Mouse (Mus musculus): ENCODE results near the gene Igsf23. TPM values are rescaled to one million over a fixed set of nuclear protein-coding genes. Genes with fewer than 3 reads are reported as not detected.

The Igsf23 gene
- polyA plus RNA-seq, 1 experiment from 2014 or later, result 0.59 TPM

DNA sequence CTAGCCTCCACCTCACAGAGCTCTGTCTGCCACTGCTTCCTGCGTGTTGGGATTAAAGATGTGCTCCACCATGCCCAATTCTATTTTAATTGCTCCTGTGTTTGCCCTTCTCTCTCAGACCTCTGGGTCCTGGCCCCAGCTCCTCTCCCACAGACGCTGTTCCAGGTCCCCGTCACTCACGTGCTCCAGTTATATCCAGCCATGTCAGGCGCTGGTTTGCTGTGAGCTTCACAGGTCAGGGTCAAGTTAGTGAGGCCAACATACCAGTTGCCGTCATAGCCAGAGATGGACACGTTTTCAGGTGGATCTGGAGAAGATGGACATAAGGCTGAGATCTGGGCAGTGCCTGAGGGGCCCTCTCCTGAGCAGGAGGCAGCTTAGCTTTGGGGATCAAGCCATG, 36.0 kb downstream of the Igsf23 start:
- Histone ChIP-seq H3K4me1 (replicated peaks; ENCODE audit: control insufficient read depth, insufficient read depth, low read length) (no peaks in the 10 kb centered on the region), H3K9ac (ENCODE audit: low read depth, low read length) (no peak overlapping the region), H3K36me3 (ENCODE audit: control insufficient read depth, insufficient read depth, low read length) (peaks cover 14% of the 10 kb centered on the region), H3K4me2 (no peak overlapping the region), H3K27ac (ENCODE audit: low read depth, low read length) (no peak overlapping the region), H3K9me3 (ENCODE audit: control insufficient read depth, low read length) (no peaks in the 10 kb centered on the region), H3K27me3 (replicated peaks; ENCODE audit: control insufficient read depth, insufficient read depth, low read length) (no peaks in the 10 kb centered on the region), H3K4me3 (ENCODE audit: low read depth, low read length) (no peak overlapping the region)
- ATAC-seq (replicated peaks; ENCODE audit: low FRiP score) (no peak), DNase-seq (ENCODE audit: low spot score) (no peak)
- 88% methylated on average over 7 of the region's 7 CpGs for WGBS

DNA sequence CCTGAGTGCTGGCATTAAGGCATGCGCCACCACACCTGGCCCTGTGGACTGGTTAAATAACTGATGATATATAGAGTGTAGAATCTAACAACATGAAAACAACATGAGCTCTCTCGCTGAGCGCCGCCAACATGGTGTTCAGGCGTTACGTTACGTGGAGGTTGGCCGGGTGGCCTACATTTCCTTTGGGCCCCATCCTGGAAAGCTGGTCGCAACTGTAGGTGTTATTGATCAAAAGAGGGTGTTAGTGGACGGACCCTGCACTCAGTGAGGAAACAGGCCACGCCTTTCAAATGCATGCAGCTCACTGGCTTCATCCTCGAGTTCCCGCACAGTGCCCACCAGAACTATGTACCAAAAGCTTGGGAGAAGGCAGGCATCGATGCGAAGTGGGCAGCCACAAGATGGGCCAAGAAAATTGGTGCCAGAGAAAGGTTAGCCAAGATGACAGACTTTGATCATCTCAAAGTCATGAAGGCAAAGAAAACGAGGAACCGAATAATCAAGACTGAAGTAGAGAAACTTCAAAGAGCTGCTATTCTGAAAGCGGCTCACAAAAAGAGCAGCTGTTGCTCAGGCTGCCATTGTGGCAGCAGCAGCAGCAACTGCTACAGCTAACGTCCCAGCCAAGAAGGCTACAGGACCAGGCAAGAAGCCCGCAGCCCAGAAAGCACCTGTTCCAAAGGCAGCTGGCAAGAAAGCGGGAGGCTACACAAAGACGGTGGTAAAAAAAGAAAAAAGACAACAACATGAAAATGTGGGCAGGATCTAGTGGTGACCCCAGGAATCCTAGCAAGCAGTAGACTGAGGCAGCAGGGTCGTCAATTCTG, 38.6 kb downstream of the Igsf23 start:
- Histone ChIP-seq H3K27me3 (replicated peaks; ENCODE audit: control insufficient read depth, insufficient read depth, low read length) (no peaks in the 10 kb centered on the region), H3K4me1 (replicated peaks; ENCODE audit: control insufficient read depth, insufficient read depth, low read length) (no peaks in the 10 kb centered on the region), H3K36me3 (ENCODE audit: control insufficient read depth, insufficient read depth, low read length) (peaks cover 18% of the 10 kb centered on the region), H3K9me3 (ENCODE audit: control insufficient read depth, low read length) (no peaks in the 10 kb centered on the region), H3K4me3 (ENCODE audit: low read depth, low read length) (no peak overlapping the region), H3K27ac (ENCODE audit: low read depth, low read length) (no peak overlapping the region), H3K9ac (ENCODE audit: low read depth, low read length) (no peak overlapping the region), H3K4me2 (no peak overlapping the region)
- 89% methylated on average over 23 of the region's 23 CpGs for WGBS
- DNase-seq (ENCODE audit: low spot score), result no peak
- ATAC-seq (replicated peaks; ENCODE audit: low FRiP score), result no peak

DNA sequence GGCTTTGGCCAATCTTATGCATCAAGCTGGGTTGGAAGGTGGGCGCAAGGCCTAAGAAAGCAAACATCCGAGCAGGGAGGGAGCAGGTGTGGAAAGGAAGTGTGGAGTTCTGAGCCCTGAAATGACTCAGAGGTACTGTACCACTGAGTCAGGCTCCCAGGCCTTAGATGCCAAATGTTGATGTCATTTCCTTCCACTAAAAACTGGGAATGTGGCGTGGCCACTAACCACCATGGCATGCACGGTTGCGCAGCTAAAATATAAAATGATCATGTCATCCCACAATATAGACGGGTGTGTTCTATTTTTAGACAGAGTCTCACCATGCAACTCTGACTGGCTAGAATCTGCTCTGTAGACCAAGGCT, 39.3 kb downstream of the Igsf23 start:
- DNase-seq (ENCODE audit: low spot score) (no peak), ATAC-seq (replicated peaks; ENCODE audit: low FRiP score) (no peak)
- Histone ChIP-seq H3K4me3 (ENCODE audit: low read depth, low read length) (no peak overlapping the region), H3K27ac (ENCODE audit: low read depth, low read length) (no peak overlapping the region), H3K9me3 (ENCODE audit: control insufficient read depth, low read length) (no peaks in the 10 kb centered on the region), H3K4me1 (replicated peaks; ENCODE audit: control insufficient read depth, insufficient read depth, low read length) (no peaks in the 10 kb centered on the region), H3K9ac (ENCODE audit: low read depth, low read length) (no peak overlapping the region), H3K4me2 (no peak overlapping the region), H3K27me3 (replicated peaks; ENCODE audit: control insufficient read depth, insufficient read depth, low read length) (no peaks in the 10 kb centered on the region), H3K36me3 (ENCODE audit: control insufficient read depth, insufficient read depth, low read length) (peaks cover 12% of the 10 kb centered on the region)
- WGBS, result 85% methylated on average over 6 of the region's 6 CpGs

DNA sequence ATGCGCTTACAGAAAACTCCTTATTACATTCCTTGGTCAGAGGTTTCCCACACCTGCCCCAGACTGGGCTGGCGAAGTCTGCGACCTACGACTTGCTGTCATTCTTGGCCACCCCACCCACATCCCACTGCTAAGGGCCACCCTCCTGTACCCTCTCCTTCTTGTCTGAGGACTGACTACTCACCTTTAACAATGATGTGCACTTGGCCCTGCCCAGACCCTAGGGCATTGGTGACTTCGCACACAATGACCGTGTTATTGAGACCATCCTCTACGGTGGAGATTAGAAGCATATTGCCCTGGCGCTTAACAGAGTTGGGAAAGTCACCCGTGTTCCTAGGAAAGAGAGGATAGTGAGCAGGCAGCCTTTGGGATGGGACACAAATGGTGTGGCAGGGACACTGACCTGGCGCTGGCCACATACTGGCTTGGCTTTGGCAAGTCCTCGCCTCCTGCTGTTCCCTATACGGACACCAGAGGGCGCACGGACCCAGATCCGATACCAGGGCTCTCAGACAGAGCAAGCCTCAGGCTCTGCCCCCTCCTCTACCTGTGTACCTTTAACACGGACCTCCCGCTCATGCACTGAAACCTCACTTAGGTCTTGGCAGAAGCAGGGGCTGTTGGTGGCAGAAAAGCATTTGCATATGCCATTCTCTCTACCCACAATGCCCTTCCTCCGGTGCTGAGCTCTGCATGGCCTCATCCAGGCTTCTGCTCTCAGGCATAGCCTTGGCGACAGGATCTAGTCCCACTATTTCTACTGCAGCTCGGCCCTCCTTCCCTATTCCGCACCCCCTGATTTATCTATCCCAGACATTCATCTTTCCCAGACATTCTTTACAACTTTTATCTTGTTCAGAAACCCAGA, 39.9 kb downstream of the Igsf23 start:
- no peaks in the 10 kb centered on the region for H3K9me3 ChIP-seq (ENCODE audit: control insufficient read depth, low read length)
- ATAC-seq (replicated peaks; ENCODE audit: low FRiP score) (peak; percentile 65), DNase-seq (ENCODE audit: low spot score) (peak; percentile 72)
- no peak overlapping the region for H3K4me2 ChIP-seq
- 52% methylated on average over 21 of the region's 21 CpGs for WGBS
- H3K4me1 ChIP-seq (replicated peaks; ENCODE audit: control insufficient read depth, insufficient read depth, low read length), result no peaks in the 10 kb centered on the region
- H3K27me3 ChIP-seq (replicated peaks; ENCODE audit: control insufficient read depth, insufficient read depth, low read length), result no peaks in the 10 kb centered on the region
- no peak overlapping the region for H3K4me3 ChIP-seq (ENCODE audit: low read depth, low read length)
- no peak overlapping the region for H3K9ac ChIP-seq (ENCODE audit: low read depth, low read length)
- no peak overlapping the region for H3K27ac ChIP-seq (ENCODE audit: low read depth, low read length)
- peaks cover 14% of the 10 kb centered on the region for H3K36me3 ChIP-seq (ENCODE audit: control insufficient read depth, insufficient read depth, low read length)

DNA sequence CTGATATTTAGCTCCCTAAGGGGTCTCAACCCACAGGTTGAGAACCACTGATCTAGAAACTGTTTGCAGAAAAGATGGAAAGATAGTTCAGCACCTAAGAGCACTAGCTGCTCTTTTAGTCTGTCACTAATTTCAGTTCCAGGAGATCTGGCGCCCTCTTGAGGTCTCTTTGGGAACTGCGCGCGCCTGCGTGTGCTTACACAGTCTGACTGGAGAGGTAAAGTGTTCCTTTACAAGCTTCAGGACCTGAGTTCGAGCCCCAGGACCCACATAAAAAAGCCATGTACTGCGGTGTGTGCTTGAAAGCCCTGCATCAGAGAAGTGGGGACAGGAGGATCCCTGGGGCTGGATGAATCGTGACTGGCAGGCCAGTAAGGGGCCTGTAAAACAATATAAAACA, 60.7 kb downstream of the Igsf23 start:
- DNase-seq (ENCODE audit: low spot score), result peak; percentile 59
- Histone ChIP-seq H3K4me3 (ENCODE audit: low read depth, low read length) (no peak overlapping the region), H3K9me3 (ENCODE audit: control insufficient read depth, low read length) (no peaks in the 10 kb centered on the region), H3K27me3 (replicated peaks; ENCODE audit: control insufficient read depth, insufficient read depth, low read length) (no peaks in the 10 kb centered on the region), H3K4me1 (replicated peaks; ENCODE audit: control insufficient read depth, insufficient read depth, low read length) (no peaks in the 10 kb centered on the region), H3K9ac (ENCODE audit: low read depth, low read length) (no peak overlapping the region), H3K36me3 (ENCODE audit: control insufficient read depth, insufficient read depth, low read length) (no peaks in the 10 kb centered on the region), H3K4me2 (no peak overlapping the region), H3K27ac (ENCODE audit: low read depth, low read length) (no peak overlapping the region)
- 40% methylated on average over 8 of the region's 8 CpGs for WGBS
- no peak for ATAC-seq (replicated peaks; ENCODE audit: low FRiP score)

DNA sequence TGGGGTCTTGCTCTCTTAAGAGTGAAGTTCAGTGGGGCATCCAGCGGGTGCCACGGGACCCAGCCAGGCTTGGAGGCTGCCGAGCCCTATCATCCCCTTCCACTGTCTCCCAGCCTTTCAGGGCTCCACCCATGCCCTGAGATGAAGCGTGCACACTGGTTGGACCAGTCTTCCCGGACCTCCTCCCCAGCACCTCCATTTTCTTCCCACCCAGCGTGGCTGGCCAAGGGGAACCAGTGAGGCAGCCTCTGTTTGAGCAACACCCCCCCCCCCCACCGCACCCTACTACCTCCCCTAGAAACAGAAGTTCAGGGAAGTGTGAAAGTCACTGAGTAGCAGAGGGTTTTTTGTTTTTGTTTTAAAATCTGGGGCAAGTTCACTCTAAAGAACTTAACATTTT, 62.7 kb downstream of the Igsf23 start, which contains the start of gene Ceacam19:
TSS of gene Ceacam19 (minus strand) at position 117 of the 400 bp plus-strand sequence.
- H3K27me3 ChIP-seq (replicated peaks; ENCODE audit: control insufficient read depth, insufficient read depth, low read length), result no peaks in the 10 kb centered on the region
- no peak within 1 kb of the TSS for H3K9ac ChIP-seq (ENCODE audit: low read depth, low read length)
- 61% methylated on average over 7 of the region's 7 CpGs for WGBS
- H3K4me3 ChIP-seq (ENCODE audit: low read depth, low read length), result no peak within 1 kb of the TSS
- H3K27ac ChIP-seq (ENCODE audit: low read depth, low read length), result no peak within 1 kb of the TSS
- H3K36me3 ChIP-seq (ENCODE audit: control insufficient read depth, insufficient read depth, low read length), result no peaks in the 10 kb centered on the region
- no peak within 1 kb of the TSS for H3K4me2 ChIP-seq
- ATAC-seq (replicated peaks; ENCODE audit: low FRiP score) (no peak), DNase-seq (ENCODE audit: low spot score) (no peak)
- H3K4me1 ChIP-seq (replicated peaks; ENCODE audit: control insufficient read depth, insufficient read depth, low read length), result no peaks in the 10 kb centered on the region
- no peaks in the 10 kb centered on the region for H3K9me3 ChIP-seq (ENCODE audit: control insufficient read depth, low read length)

Other genes with a start within 250 kb of the Igsf23 start
- gene Tomm40, start 235.3 kb downstream of the Igsf23 start, polyA plus RNA-seq (2014; fragmentation: Nextera tagmentation; extraction: Ambion mirVana), result 259 and 264 TPM in 2 replicates
- 55.9 and 58.4 TPM in 2 replicates for gene Nectin2, start 200.3 kb downstream of the Igsf23 start, polyA plus RNA-seq (2014; fragmentation: Nextera tagmentation; extraction: Ambion mirVana)
- 17.5 and 21.8 TPM in 2 replicates for gene Bcam, start 179.7 kb downstream of the Igsf23 start, polyA plus RNA-seq (2014; fragmentation: Nextera tagmentation; extraction: Ambion mirVana)
- 1.4 TPM in 2 replicates for gene Cblc, start 153.9 kb downstream of the Igsf23 start, polyA plus RNA-seq (2014; fragmentation: Nextera tagmentation; extraction: Ambion mirVana)
- 5.4 and 7.0 TPM in 2 replicates for gene Bcl3, start 128.0 kb downstream of the Igsf23 start, polyA plus RNA-seq (2014; fragmentation: Nextera tagmentation; extraction: Ambion mirVana)
- gene Gm19345, start 98.8 kb downstream of the Igsf23 start, polyA plus RNA-seq (2014; fragmentation: Nextera tagmentation; extraction: Ambion mirVana), result not detected in 2 replicates
- not detected in 2 replicates for gene Ceacam16, start 89.5 kb downstream of the Igsf23 start, polyA plus RNA-seq (2014; fragmentation: Nextera tagmentation; extraction: Ambion mirVana)
- not detected in 2 replicates for gene Ceacam19, start 62.8 kb downstream of the Igsf23 start, polyA plus RNA-seq (2014; fragmentation: Nextera tagmentation; extraction: Ambion mirVana)
- gene Pvr, start 29.6 kb downstream of the Igsf23 start, polyA plus RNA-seq (2014; fragmentation: Nextera tagmentation; extraction: Ambion mirVana), result 5.1 and 6.1 TPM in 2 replicates
- gene Ceacam20, start 14.7 kb upstream of the Igsf23 start, polyA plus RNA-seq (2014; fragmentation: Nextera tagmentation; extraction: Ambion mirVana), result not detected in 2 replicates
- gene Nlrp9b, start 40.7 kb upstream of the Igsf23 start, polyA plus RNA-seq (2014; fragmentation: Nextera tagmentation; extraction: Ambion mirVana), result not detected in 2 replicates
- gene Vmn1r91, start 148.9 kb upstream of the Igsf23 start, polyA plus RNA-seq (2014; fragmentation: Nextera tagmentation; extraction: Ambion mirVana), result not detected in 2 replicates
- not detected in 2 replicates for gene Gm16442, start 171.8 kb upstream of the Igsf23 start, polyA plus RNA-seq (2014; fragmentation: Nextera tagmentation; extraction: Ambion mirVana)
- not detected in 2 replicates for gene Vmn1r93, start 188.3 kb upstream of the Igsf23 start, polyA plus RNA-seq (2014; fragmentation: Nextera tagmentation; extraction: Ambion mirVana)
- not detected in 2 replicates for gene Vmn1r94, start 217.6 kb upstream of the Igsf23 start, polyA plus RNA-seq (2014; fragmentation: Nextera tagmentation; extraction: Ambion mirVana)
- gene Vmn1r95, start 243.0 kb upstream of the Igsf23 start, polyA plus RNA-seq (2014; fragmentation: Nextera tagmentation; extraction: Ambion mirVana), result not detected in 2 replicates